Mouse (Mus musculus): ENCODE results near the gene Mfsd11. TPM values are rescaled to one million over a fixed set of nuclear protein-coding genes. Genes with fewer than 3 reads are reported as not detected.
"Not testable (repeated sequence)": the region's sequence is repeated elsewhere in the genome, so short reads cannot be mapped to it uniquely, and the experiment has no call there.

Gene Mfsd11
- polyA plus RNA-seq, 1 experiment from 2014 or later = 27.0 TPM

- Histone ChIP-seq H3K27ac (peak within 1 kb of the TSS; percentile 96), H3K4me3 (peak within 1 kb of the TSS; percentile 73), H3K36me3 (peaks cover 54% of the 10 kb centered on the region), H3K27me3 (ENCODE audit: insufficient read depth, poor library complexity, severe bottlenecking) (no peaks in the 10 kb centered on the region), H3K9me3 (no peaks in the 10 kb centered on the region), H3K4me1 (peaks cover 30% of the 10 kb centered on the region)
- peak; percentile 99 for DNase-seq (ENCODE audit: low spot score)
- under 1% methylated on average over 72 of the region's 72 CpGs for WGBS
These were observed 8.7 kb upstream of the Mfsd11 start, which contains the start of the genes Mettl23 and Jmjd6 for GRCm38 (mm10) chr11:116843261-116844233. Gene Mettl23 (plus strand): TSS chr11:116843278. Gene Jmjd6 (minus strand): TSS chr11:116843449.

GRCm38 (mm10) chr11:116846593-116847181, 5.6 kb upstream of the Mfsd11 start:
- Histone ChIP-seq H3K27ac (no peak overlapping the region), H3K4me1 (peaks cover 11% of the 10 kb centered on the region), H3K27me3 (ENCODE audit: insufficient read depth, poor library complexity, severe bottlenecking) (no peaks in the 10 kb centered on the region), H3K36me3 (peaks cover 53% of the 10 kb centered on the region), H3K4me3 (no peak overlapping the region), H3K9me3 (no peaks in the 10 kb centered on the region)
- WGBS = 76% methylated on average over 4 of the region's 4 CpGs
- DNase-seq (ENCODE audit: low spot score) = no peak

GRCm38 (mm10) chr11:116847187-116848085, 4.8 kb upstream of the Mfsd11 start:
- Histone ChIP-seq H3K27ac (no peak overlapping the region), H3K4me3 (no peak overlapping the region), H3K4me1 (peaks cover 11% of the 10 kb centered on the region), H3K36me3 (peaks cover 61% of the 10 kb centered on the region), H3K9me3 (no peaks in the 10 kb centered on the region), H3K27me3 (ENCODE audit: insufficient read depth, poor library complexity, severe bottlenecking) (no peaks in the 10 kb centered on the region)
- WGBS = 90% methylated on average over 3 of the region's 3 CpGs
- no peak for DNase-seq (ENCODE audit: low spot score)

- no peak for DNase-seq (ENCODE audit: low spot score)
- peaks cover 8% of the 10 kb centered on the region for H3K4me1 ChIP-seq
- H3K27ac ChIP-seq = no peak overlapping the region
- no peak overlapping the region for H3K4me3 ChIP-seq
- 80% methylated on average over 5 of the region's 5 CpGs for WGBS
- no peaks in the 10 kb centered on the region for H3K27me3 ChIP-seq (ENCODE audit: insufficient read depth, poor library complexity, severe bottlenecking)
- H3K9me3 ChIP-seq = no peaks in the 10 kb centered on the region
- peaks cover 61% of the 10 kb centered on the region for H3K36me3 ChIP-seq
These were observed 4.0 kb upstream of the Mfsd11 start for GRCm38 (mm10) chr11:116848086-116848876.

DNA sequence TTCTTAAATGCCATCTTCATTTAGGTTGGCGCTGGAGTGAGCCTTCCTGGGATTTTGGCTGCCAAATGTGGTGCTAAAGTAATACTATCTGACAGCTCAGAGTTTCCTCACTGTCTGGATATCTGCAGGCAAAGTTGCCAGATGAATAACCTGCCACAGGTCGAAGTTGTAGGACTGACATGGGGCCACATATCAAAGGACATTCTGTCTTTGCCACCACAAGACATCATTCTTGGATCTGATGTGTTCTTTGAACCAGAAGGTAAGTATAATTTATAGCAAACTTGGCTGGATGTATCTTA, 3.4 kb upstream of the Mfsd11 start:
- H3K27ac ChIP-seq; H3K4me1 ChIP-seq; H3K9me3 ChIP-seq; H3K4me3 ChIP-seq; H3K27me3 ChIP-seq (ENCODE audit: insufficient read depth, poor library complexity, severe bottlenecking); DNase-seq (ENCODE audit: low spot score): not testable (repeated sequence)
- peaks cover 61% of the 10 kb centered on the region for H3K36me3 ChIP-seq
- 70% methylated on average over 2 of the region's 2 CpGs for WGBS

DNA sequence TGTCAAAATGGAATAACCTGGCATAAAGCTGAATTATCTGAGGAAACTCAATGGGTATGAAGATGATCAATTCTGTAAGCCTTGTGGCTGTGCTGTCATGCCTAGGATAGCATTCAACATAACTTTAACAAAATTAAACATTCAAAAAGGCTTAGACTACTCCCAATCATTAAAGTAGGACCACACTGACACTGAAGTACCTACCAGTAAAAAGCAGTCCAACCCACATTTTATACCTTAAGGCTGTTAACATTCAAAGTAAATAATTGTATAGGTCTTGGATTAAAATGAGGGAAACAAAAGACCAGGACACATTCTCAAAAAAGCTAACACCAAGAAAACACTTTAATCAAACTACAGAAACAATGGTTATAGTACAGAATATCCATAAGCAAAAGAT, 2.7 kb upstream of the Mfsd11 start:
- H3K27ac ChIP-seq = no peak overlapping the region
- peaks cover 61% of the 10 kb centered on the region for H3K36me3 ChIP-seq
- no peak overlapping the region for H3K4me3 ChIP-seq
- H3K4me1 ChIP-seq = peaks cover 6% of the 10 kb centered on the region
- H3K27me3 ChIP-seq (ENCODE audit: insufficient read depth, poor library complexity, severe bottlenecking) = no peaks in the 10 kb centered on the region
- no peaks in the 10 kb centered on the region for H3K9me3 ChIP-seq
- no peak for DNase-seq (ENCODE audit: low spot score)

DNA sequence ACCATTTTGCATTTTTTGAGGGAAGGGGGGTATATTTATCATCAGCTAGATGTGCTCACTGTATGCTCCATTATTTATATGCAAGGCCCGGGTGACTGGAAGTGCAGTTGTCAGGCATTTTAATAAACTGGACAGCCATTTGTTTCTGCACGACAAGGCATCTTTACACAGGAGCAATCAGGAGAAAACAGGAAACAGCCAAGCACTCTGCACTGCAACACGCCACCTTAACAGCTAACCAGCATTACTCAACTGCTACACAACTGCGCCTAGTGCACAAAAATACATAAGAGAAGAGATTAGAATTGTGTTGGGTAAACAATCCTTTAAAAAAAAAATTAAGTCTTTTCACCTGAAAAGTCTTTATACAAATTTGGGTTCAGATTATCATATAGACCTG, 2.2 kb upstream of the Mfsd11 start:
- H3K4me1 ChIP-seq = peaks cover 9% of the 10 kb centered on the region
- WGBS = 64% methylated on average over 4 of the region's 4 CpGs
- DNase-seq (ENCODE audit: low spot score) = no peak
- H3K9me3 ChIP-seq = no peaks in the 10 kb centered on the region
- H3K4me3 ChIP-seq = peak overlapping the region; percentile 98
- peaks cover 61% of the 10 kb centered on the region for H3K36me3 ChIP-seq
- no peaks in the 10 kb centered on the region for H3K27me3 ChIP-seq (ENCODE audit: insufficient read depth, poor library complexity, severe bottlenecking)
- no peak overlapping the region for H3K27ac ChIP-seq

GRCm38 (mm10) chr11:116850833-116851477, 1.3 kb upstream of the Mfsd11 start:
- no peak for DNase-seq (ENCODE audit: low spot score)
- 45% methylated on average over 6 of the region's 6 CpGs for WGBS
- H3K4me1 ChIP-seq = peaks cover 10% of the 10 kb centered on the region
- peaks cover 58% of the 10 kb centered on the region for H3K36me3 ChIP-seq
- no peaks in the 10 kb centered on the region for H3K9me3 ChIP-seq
- peak overlapping the region; percentile 98 for H3K4me3 ChIP-seq
- no peaks in the 10 kb centered on the region for H3K27me3 ChIP-seq (ENCODE audit: insufficient read depth, poor library complexity, severe bottlenecking)
- H3K27ac ChIP-seq = peak overlapping the region; percentile 99; the same call in 1 of the 2 replicates

DNA sequence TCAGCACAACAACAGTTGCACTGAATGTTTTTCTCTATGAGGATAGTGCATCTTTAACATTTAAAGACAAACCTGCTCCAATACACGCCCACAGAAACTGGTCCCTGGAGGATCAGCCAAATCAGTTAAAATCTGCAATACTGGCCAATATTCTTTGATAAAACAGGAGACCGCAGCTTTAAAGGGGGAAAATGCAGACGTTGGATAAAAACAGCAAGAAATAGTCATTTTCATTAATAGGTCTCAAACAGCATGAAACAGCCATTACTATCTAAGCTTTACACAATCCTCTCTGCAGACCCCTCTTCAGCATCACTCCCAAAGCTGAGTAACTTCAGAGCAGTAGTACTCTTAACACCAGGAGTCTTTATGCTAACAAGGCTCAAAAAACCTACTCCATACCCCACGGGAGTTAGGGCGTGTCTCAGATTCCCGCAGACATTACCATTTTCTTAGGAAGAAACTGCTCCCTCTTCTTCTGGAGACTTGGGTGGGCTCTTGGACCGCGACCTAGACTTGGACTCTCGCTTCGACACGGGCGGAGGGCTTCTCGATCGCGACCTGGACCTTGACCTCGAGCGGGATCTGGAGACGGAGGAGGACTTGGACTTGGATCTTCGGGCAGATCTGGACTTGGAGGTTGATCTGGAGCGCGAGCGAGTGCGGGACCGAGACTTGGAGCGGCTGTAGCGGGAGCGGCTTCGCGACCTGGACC, 507 bp upstream of the Mfsd11 start:
- no peak for DNase-seq (ENCODE audit: low spot score)
- peak overlapping the region; percentile 98 for H3K4me3 ChIP-seq
- no peaks in the 10 kb centered on the region for H3K27me3 ChIP-seq (ENCODE audit: insufficient read depth, poor library complexity, severe bottlenecking)
- peaks cover 50% of the 10 kb centered on the region for H3K36me3 ChIP-seq
- WGBS = 1% methylated on average over 29 of the region's 29 CpGs
- peak overlapping the region; percentile 99 for H3K27ac ChIP-seq
- H3K4me1 ChIP-seq = peaks cover 11% of the 10 kb centered on the region
- H3K9me3 ChIP-seq = no peaks in the 10 kb centered on the region

DNA sequence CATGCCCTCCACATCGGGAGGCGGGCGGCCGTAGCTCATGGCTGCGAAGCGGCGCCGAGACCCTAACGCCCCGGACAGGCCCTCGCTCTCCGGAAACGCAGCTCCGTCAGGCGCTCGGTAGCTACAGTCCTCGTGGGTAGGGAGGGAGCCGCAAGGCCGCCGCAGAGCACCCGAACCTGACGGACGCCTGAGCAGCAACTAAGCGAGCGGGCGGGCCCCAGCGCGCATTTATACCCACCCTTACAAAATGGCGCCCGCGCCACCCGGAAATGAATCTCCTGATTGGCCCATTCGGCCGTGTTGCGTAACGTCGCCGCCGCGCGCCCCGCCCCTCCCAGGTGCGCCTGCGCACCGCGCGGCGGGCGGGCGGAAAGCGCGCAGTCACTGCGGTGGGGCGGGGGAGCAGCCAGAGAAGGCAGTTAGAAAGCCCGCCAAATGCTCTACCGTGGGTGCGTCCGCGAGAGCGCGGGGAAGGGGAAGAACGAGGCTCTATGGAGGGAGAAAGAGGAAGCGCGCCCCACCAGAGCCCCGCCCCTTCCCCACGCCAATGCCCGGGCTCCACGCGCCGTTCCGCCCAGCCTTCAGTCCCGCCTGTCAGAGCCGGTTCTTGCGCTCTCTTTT, 761 bp downstream of the Mfsd11 start, which contains the start of gene Srsf2:
Gene Srsf2 (minus strand): TSS at position 204 of the 621 bp plus-strand sequence.
- WGBS = under 1% methylated on average over 71 of the region's 74 CpGs
- peaks cover 40% of the 10 kb centered on the region for H3K36me3 ChIP-seq

DNA sequence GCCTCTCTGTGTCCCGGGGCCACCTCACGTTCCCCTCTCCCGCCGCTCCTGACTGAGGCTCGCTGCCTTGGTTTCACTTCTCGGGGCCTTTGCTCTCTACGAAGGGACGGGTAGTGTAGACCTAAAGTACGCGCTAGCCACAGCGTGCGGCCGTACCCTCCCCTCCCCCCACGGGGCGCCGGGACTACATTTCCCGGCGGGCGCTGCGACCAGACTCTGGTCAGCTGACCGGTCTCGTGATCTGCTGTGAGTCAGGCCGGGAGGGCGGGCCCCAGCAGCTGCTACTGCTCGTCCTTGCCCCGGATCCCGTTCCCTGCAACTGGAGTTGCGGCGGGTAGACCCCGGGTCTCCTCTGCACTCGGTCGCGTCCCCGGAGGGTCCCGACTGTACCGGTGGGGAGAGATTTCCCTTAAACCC, 1.3 kb downstream of the Mfsd11 start:
- under 1% methylated on average over 36 of the region's 36 CpGs for WGBS
- peak; percentile 98 for DNase-seq (ENCODE audit: low spot score)
- Histone ChIP-seq H3K4me1 (peaks cover 19% of the 10 kb centered on the region), H3K4me3 (peak overlapping the region; percentile 98), H3K27me3 (ENCODE audit: insufficient read depth, poor library complexity, severe bottlenecking) (no peaks in the 10 kb centered on the region), H3K9me3 (no peaks in the 10 kb centered on the region), H3K27ac (peak overlapping the region; percentile 99), H3K36me3 (peaks cover 40% of the 10 kb centered on the region)

More for the DNA sequence above, 761 bp downstream of the Mfsd11 start, which contains the start of gene Srsf2:
- Histone ChIP-seq H3K27ac (peak within 1 kb of the TSS; percentile 99), H3K4me1 (peaks cover 19% of the 10 kb centered on the region), H3K9me3 (no peaks in the 10 kb centered on the region), H3K4me3 (peak within 1 kb of the TSS; percentile 98), H3K27me3 (ENCODE audit: insufficient read depth, poor library complexity, severe bottlenecking) (no peaks in the 10 kb centered on the region)
- peak; percentile 98 for DNase-seq (ENCODE audit: low spot score)

Measured in heart, embryonic 10.5 days (tissue).